Mouse (Mus musculus) olfactory bulb, adult 2 months (tissue): ENCODE data around the gene Fgfbp1.

ENCODE experiments used
- CTCF ChIP-seq: fragments of 200-500 bp; IDR thresholded peaks from 2 replicates; pipeline ENCODE4 v1.5.1; 2012; ENCODE audit warnings: low read depth, mild to moderate bottlenecking, low read length, moderate library complexity; ENCODE audit not compliant: insufficient read depth
- POLR2A ChIP-seq: fragments of 200-500 bp; IDR thresholded peaks from 2 replicates; pipeline ENCODE4 v1.6.1; 2012; ENCODE audit warnings: mild to moderate bottlenecking, low read depth, low read length, moderate library complexity; ENCODE audit not compliant: insufficient read depth

DNA sequence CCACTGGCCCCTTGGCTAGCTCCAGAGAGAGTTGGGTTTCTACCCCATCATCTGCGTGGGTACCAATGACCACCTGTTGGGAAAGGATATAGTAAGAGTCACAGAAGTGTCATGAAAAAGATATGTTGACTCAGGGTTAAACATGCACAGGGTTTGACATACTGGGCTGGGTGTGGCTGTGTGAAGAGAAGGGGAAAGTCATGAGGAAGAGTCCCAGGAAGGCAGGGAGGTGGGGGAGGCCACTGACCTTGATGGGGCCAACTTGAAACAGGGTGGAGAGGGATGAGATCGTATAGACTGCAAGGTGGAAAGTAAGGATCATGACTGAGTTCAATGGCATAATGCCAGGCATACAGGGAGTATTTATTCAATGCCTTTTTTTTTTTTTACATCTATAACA, 1.2 kb downstream of the Fgfbp1 start:
- TF ChIP-seq CTCF (no peak), POLR2A (no peak)
